Mouse (Mus musculus): ENCODE results near the gene Ccdc42. TPM values are rescaled to one million over a fixed set of nuclear protein-coding genes. Genes with fewer than 3 reads are reported as not detected.

Gene Ccdc42
- not detected in 2 replicates for polyA plus RNA-seq (2012; ENCODE audit: insufficient read depth, low replicate concordance)

DNA sequence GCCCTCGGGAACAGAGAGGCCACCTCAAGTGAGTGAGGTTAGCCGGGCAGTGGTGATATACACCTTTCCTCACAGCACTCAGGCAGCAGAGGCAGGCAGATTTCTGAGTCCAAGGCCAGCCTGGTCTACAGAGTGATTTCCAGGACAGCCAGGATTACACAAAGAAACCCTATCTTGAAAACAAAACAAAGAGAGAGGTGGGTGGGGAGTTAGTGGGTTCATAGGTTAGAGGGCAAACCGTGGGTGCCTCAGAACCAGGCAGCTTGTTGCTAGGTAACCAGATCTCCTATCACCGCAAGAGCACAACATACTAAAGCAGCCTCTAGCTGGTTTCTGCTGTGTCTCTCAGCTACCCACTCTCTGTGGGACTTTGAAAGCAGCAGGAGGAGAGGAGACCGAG is at the start of gene Ccdc42:
Gene Ccdc42, plus strand, starts transcription at position 301 of the 400 bp plus-strand sequence.
- H3K4me1 ChIP-seq = no peaks in the 10 kb centered on the region
- H3K27me3 ChIP-seq (replicated peaks) = peaks cover 46% of the 10 kb centered on the region
- H3K36me3 ChIP-seq (replicated peaks; ENCODE audit: low read length) = no peaks in the 10 kb centered on the region
- H3K9me3 ChIP-seq = no peaks in the 10 kb centered on the region
- TF ChIP-seq FLI1 (IDR thresholded peaks at IDR 0.05; ENCODE audit: low read length) = no peak
- no peak for TF ChIP-seq GATA1 (IDR thresholded peaks at IDR 0.05; ENCODE audit: borderline replicate concordance, low read length)
- H3K4me3 ChIP-seq (replicated peaks) = no peak within 1 kb of the TSS

DNA sequence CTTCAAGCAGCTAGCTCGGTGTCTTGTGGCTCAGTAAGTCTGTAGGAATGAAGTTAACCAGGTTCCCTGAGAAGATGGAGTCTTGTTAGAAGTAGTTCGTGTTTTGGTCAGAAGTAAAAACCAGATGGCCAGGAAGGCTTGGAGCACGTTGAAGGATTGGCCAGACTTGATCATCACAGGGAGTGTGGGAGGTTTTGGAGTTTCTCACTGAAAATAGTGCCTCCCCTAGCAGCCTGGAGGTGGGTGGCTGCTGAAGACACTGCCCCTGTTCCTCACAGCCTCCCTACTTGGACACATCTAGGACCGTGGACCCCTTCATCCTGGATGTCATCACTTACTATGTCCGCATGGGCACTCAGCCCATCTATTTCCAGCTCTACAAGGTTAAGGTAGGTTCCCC is 47.2 kb upstream of the Ccdc42 start:
- H3K27me3 ChIP-seq (replicated peaks) = peaks cover 30% of the 10 kb centered on the region
- TF ChIP-seq GATA1 (IDR thresholded peaks at IDR 0.05; ENCODE audit: borderline replicate concordance, low read length) = no peak
- no peak for TF ChIP-seq FLI1 (IDR thresholded peaks at IDR 0.05; ENCODE audit: low read length)
- no peak overlapping the region for H3K4me3 ChIP-seq (replicated peaks)
- H3K4me1 ChIP-seq = peaks cover 4% of the 10 kb centered on the region
- H3K9me3 ChIP-seq = no peaks in the 10 kb centered on the region
- H3K36me3 ChIP-seq (replicated peaks; ENCODE audit: low read length) = no peaks in the 10 kb centered on the region

DNA sequence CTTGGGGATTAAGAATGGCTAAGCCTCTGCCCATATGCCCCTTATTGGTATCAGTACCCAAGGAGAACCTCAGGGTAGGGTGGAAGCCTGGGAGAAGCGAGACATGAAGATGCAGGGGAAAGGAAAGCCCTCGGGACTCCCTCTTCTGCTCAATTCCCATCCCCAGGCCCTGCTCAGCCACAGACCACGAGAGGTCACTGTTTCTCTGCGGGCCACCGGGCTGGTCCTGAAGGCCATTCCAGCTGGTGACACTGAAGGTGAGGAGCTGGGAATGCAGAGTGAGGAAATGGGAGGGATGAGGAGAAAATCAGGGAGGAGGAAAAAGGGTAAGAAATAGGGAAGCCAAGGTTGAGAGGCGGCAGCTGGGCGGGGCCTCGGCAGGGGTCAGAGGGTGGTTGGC is 42.3 kb upstream of the Ccdc42 start:
- Histone ChIP-seq H3K9me3 (no peaks in the 10 kb centered on the region), H3K4me1 (no peaks in the 10 kb centered on the region), H3K36me3 (replicated peaks; ENCODE audit: low read length) (no peaks in the 10 kb centered on the region), H3K27me3 (replicated peaks) (peaks cover 41% of the 10 kb centered on the region), H3K4me3 (replicated peaks) (no peak overlapping the region)
- TF ChIP-seq FLI1 (IDR thresholded peaks at IDR 0.05; ENCODE audit: low read length) (no peak), GATA1 (IDR thresholded peaks at IDR 0.05; ENCODE audit: borderline replicate concordance, low read length) (no peak)

DNA sequence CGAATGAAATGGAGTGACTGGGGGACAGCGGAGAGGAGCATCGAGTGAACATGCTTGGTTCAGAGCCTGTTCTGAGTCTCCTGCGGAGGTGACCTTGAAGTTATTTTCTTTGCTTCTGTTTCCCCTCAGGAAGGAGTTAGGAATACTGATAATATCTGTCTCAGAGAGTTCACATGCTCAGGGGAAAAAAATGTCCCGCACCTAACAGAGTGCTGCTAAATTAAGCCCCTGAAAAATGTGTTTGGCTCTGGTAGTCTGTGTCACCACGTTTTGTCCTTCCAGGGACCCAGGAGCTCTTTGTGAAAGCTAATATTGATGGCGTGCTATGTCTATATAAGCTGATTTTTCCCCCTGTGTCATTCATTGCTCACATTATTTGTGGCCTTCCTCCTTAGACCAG is 41.6 kb upstream of the Ccdc42 start:
- no peak for TF ChIP-seq GATA1 (IDR thresholded peaks at IDR 0.05; ENCODE audit: borderline replicate concordance, low read length)
- no peaks in the 10 kb centered on the region for H3K36me3 ChIP-seq (replicated peaks; ENCODE audit: low read length)
- no peaks in the 10 kb centered on the region for H3K9me3 ChIP-seq
- H3K4me1 ChIP-seq = no peaks in the 10 kb centered on the region
- peaks cover 38% of the 10 kb centered on the region for H3K27me3 ChIP-seq (replicated peaks)
- H3K4me3 ChIP-seq (replicated peaks) = no peak overlapping the region

DNA sequence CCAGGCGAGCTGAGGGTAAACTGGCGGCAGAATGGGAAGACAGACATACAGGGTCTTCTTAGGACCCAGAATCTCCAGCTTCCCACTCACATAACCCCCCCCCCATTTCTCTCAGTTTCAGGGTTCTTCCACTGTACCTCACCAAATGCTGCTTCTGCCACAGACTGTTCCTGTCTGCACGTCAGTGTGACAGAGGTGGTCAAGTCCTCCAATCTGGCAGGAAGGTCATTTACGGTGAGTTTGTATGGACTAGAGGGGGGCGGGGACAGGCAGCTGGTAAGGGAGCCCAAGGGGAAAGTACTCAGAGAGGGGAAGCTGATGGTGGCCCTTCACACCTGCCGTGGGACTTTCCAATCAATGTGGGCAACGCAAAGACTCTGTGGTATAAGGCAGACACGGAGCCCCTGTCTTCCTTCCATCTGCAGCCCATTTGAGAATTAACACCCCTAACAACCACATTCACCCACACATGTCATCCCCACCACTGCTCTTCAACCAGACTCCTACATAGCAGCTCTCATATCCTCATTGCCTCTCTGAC is 41.1 kb upstream of the Ccdc42 start:
- H3K36me3 ChIP-seq (replicated peaks; ENCODE audit: low read length) = no peaks in the 10 kb centered on the region
- H3K27me3 ChIP-seq (replicated peaks) = peaks cover 40% of the 10 kb centered on the region
- no peak overlapping the region for H3K4me3 ChIP-seq (replicated peaks)
- no peaks in the 10 kb centered on the region for H3K4me1 ChIP-seq
- TF ChIP-seq FLI1 (IDR thresholded peaks at IDR 0.05; ENCODE audit: low read length) = no peak
- TF ChIP-seq GATA1 (IDR thresholded peaks at IDR 0.05; ENCODE audit: borderline replicate concordance, low read length) = no peak
- no peaks in the 10 kb centered on the region for H3K9me3 ChIP-seq

DNA sequence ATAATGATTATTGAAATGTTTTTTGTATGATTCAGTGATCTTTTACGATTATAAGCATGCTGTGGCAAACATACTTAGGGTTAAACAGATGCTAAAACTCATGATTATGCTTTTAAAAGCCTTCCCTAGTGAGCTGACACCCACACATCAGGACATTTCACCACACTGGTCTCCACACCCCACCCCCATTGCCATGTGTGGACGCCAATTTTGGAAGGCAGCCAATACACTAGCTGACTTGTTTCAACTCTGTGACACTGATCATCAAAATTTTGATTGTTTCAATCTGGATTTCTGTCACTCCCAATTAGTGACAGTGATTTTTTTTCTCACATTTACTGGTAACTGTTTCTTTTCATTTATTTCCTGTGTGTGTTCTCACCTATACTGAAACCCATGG is 39.3 kb upstream of the Ccdc42 start:
- TF ChIP-seq FLI1 (IDR thresholded peaks at IDR 0.05; ENCODE audit: low read length) (no peak), GATA1 (IDR thresholded peaks at IDR 0.05; ENCODE audit: borderline replicate concordance, low read length) (no peak)
- no peaks in the 10 kb centered on the region for H3K4me1 ChIP-seq
- no peak overlapping the region for H3K4me3 ChIP-seq (replicated peaks)
- no peaks in the 10 kb centered on the region for H3K9me3 ChIP-seq
- H3K36me3 ChIP-seq (replicated peaks; ENCODE audit: low read length) = no peaks in the 10 kb centered on the region
- peaks cover 43% of the 10 kb centered on the region for H3K27me3 ChIP-seq (replicated peaks)

DNA sequence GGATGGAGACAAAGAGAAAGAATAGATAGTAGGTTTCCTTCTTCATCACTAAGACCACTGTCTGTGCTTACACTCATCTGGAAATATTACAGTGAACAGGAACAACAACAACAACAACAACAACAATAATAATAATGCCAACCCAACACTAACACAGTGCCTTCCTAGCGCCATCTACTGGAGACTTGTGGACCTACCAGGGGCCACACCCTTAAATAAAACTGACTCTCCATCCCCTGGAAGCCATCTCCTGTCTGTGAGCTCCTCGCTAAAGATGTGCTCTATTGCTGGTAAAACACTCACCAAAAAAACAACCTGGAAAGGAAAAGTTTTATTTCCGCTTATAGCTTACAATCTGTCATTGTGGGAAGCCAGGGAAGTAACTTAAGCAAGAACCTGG is 37.2 kb upstream of the Ccdc42 start:
- peaks cover 34% of the 10 kb centered on the region for H3K27me3 ChIP-seq (replicated peaks)
- no peaks in the 10 kb centered on the region for H3K4me1 ChIP-seq
- no peaks in the 10 kb centered on the region for H3K9me3 ChIP-seq
- TF ChIP-seq GATA1 (IDR thresholded peaks at IDR 0.05; ENCODE audit: borderline replicate concordance, low read length) (no peak), FLI1 (IDR thresholded peaks at IDR 0.05; ENCODE audit: low read length) (no peak)
- H3K36me3 ChIP-seq (replicated peaks; ENCODE audit: low read length) = no peaks in the 10 kb centered on the region
- no peak overlapping the region for H3K4me3 ChIP-seq (replicated peaks)

DNA sequence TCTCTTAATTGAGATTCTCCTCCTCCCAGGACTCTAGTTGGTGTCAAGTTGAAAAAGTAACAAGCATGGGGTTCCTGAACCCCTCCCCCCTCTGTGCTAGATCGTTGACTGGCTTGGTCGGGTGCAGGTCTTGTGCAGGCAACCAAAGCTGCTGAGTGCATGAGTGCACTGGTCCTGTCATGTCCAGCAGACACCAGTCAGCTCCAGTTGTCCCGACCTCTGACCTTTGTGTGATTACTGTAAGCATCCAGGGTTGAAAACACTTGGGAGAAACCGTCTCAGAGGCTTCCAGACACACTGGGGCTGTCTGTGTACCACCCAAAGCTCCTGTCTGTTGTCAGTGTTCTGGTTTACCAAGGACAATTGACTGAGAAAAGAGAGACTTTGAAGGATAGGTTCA is 36.5 kb upstream of the Ccdc42 start:
- Histone ChIP-seq H3K27me3 (replicated peaks) (peaks cover 31% of the 10 kb centered on the region), H3K4me1 (no peaks in the 10 kb centered on the region), H3K9me3 (no peaks in the 10 kb centered on the region), H3K36me3 (replicated peaks; ENCODE audit: low read length) (no peaks in the 10 kb centered on the region), H3K4me3 (replicated peaks) (no peak overlapping the region)
- TF ChIP-seq FLI1 (IDR thresholded peaks at IDR 0.05; ENCODE audit: low read length) = no peak

DNA sequence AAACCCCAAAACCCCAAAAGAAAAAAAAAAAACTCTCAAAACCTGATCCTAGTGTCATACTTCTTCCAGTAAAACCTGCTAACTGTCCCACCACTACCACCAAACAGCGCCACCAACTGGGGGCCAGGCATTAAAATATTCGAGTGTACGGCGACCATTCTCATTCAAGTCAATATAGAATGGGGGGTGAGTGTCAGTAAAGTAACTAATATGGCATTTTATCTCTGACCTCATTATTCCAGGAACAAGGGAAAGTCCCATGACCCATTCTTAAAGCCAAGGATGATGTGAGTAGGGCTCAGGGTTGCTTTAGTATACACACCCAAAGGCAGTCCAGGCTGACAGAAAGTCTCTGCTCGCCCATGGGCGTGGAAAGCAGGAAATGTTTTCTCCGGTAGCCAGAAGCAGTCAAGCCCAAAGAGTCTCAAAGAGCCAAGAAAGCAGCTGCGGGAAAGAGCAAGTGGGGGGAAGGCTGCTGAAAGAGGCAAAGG is 32.8 kb upstream of the Ccdc42 start:
- no peaks in the 10 kb centered on the region for H3K9me3 ChIP-seq
- TF ChIP-seq GATA1 (IDR thresholded peaks at IDR 0.05; ENCODE audit: borderline replicate concordance, low read length) (no peak), FLI1 (IDR thresholded peaks at IDR 0.05; ENCODE audit: low read length) (no peak)
- H3K36me3 ChIP-seq (replicated peaks; ENCODE audit: low read length) = no peaks in the 10 kb centered on the region
- peaks cover 34% of the 10 kb centered on the region for H3K27me3 ChIP-seq (replicated peaks)
- H3K4me1 ChIP-seq = no peaks in the 10 kb centered on the region
- H3K4me3 ChIP-seq (replicated peaks) = no peak overlapping the region

DNA sequence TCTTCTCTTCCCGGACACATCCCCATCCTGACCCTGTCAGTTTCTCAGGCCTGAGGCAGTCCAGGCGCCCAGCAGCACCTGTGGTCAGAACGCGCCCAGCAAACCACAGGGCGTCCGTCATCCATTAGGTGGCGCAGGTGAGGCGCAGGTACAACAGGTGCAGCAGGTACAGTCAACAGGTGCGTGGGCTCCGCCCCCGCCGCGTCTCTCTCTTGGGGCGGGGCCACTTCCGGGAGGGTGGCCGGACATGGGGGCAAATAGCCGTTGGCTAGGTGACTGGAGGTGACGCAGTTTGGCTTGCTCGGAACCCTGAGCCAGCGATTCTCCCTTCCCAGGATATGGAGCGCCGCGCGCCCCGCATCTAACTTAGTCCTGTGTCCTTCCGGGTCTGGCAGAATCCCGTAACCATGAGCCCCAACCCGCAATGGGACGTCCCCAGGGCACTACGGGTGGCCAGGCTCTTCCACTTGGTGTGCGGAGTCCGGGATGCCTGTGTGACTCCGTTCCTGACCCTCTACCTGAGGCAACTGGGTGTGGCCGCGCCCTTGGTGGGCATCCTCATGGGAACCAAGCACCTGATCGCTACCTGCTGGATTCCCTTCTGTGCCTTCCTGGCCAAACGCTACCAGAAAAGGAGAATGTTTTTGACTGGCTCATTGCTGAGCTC is 30.8 kb upstream of the Ccdc42 start, which contains the start of gene Mfsd6l:
Gene Mfsd6l, plus strand, starts transcription at position 269 of the 667 bp plus-strand sequence.
- TF ChIP-seq FLI1 (IDR thresholded peaks at IDR 0.05; ENCODE audit: low read length) (no peak), GATA1 (IDR thresholded peaks at IDR 0.05; ENCODE audit: borderline replicate concordance, low read length) (no peak)
- Histone ChIP-seq H3K27me3 (replicated peaks) (peaks cover 32% of the 10 kb centered on the region), H3K9me3 (no peaks in the 10 kb centered on the region), H3K4me3 (replicated peaks) (no peak within 1 kb of the TSS), H3K36me3 (replicated peaks; ENCODE audit: low read length) (no peaks in the 10 kb centered on the region), H3K4me1 (no peaks in the 10 kb centered on the region)

Data from megakaryocyte, embryonic 14.5 days (primary cell).